Mouse (Mus musculus) heart, adult 2 months (tissue): Measurements from ENCODE around the gene Klre1.

Experiments used
- CTCF ChIP-seq: fragments of 200-600 bp; IDR thresholded peaks from 2 replicates; pipeline ENCODE4 v1.8.1; 2022; ENCODE audit warnings: antibody characterized with exemption, mild to moderate bottlenecking, moderate library complexity
- POLR2A ChIP-seq: fragments of 200-500 bp; IDR thresholded peaks from 2 replicates; pipeline ENCODE4 v1.6.1; 2011; ENCODE audit warnings: mild to moderate bottlenecking, low read depth, low read length, control low read depth; ENCODE audit not compliant: insufficient read depth

DNA sequence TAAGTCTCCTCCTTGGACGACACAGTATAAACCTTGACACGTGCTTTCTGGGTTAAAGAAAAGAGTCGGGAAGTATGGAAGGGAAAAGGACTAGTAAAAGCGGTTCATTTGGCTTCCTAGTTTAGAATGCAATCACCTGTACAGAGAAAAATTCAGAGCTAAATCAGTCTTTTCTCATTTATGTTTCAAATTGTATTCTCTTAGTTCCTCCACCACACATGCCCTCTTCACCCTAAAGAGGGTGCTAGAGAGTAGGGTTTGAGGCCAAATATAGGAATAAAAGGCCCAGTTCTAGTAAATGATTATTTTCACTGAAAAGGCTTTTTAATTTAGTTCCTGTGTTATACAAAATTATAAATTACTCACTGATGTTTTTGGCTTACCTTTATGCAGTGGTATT lies 3.6 kb downstream of the Klre1 start:
- TF ChIP-seq POLR2A (no peak), CTCF (peak; percentile 57)
